Mouse (Mus musculus): ENCODE data around the gene Pdx1. TPM values are rescaled to one million over a fixed set of nuclear protein-coding genes. Genes with fewer than 3 reads are reported as not detected.

The Pdx1 gene
- polyA plus RNA-seq, 1 experiment from 2014 or later = not detected

DNA sequence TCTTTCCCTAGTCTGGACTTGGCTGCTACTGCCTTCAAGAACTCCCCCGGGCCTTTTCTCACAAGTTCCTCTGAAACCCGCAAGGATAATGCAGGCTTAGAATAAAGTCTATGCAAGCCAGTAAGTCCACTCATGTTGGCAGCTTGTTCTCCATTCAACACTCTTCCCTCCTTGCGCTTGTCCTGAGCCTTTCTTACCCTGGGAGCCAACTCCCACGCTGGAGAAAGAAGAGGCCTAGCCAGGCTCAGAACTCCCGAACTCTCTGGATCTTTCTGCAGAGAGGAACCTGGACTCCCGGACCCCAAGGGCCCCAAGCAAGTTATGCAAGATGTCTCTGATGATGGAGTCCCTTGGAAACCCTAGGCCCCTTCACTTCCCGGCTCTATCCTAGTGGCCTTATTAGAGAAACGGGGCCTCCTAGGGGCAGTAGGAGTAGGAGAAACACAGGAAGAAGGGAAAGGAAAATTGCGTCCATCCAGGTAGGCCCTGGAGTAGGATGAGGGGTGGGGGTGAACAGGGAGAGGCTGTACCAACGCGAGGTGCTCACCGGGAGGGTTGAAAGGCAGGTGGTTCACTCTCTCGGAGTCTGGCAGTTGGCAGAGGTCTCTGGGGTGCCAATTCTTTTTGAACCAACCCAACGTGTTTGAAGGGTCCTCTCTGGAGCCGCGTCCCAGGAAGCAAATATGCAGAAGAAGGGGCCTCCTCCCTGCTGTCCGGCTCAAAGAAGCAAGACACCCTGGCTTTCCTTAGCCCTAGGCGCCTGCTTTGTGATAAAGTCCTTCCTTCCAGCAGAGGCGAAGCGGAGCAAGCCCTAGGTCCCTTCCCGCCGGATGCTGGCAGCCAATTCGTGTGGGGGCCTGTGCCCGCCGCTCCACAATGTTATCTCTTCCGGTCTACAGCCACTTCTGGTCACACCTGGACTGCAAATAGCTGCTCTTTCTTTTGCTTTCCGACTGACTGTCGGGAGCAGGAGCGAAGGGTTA lies 1.2 kb downstream of the Pdx1 start:
- WGBS = 3% methylated on average over 29 of the region's 29 CpGs
- Histone ChIP-seq H3K4me1 (peaks cover 10% of the 10 kb centered on the region), H3K9me3 (no peaks in the 10 kb centered on the region), H3K4me3 (no peak overlapping the region), H3K36me3 (no peaks in the 10 kb centered on the region), H3K27me3 (peaks cover 93% of the 10 kb centered on the region), H3K4me2 (no peak overlapping the region), H3K27ac (no peak overlapping the region), H3K9ac (no peak overlapping the region)
- ATAC-seq (ENCODE audit: insufficient number of reproducible peaks, low FRiP score, low TSS enrichment, low read depth) = no peak

DNA sequence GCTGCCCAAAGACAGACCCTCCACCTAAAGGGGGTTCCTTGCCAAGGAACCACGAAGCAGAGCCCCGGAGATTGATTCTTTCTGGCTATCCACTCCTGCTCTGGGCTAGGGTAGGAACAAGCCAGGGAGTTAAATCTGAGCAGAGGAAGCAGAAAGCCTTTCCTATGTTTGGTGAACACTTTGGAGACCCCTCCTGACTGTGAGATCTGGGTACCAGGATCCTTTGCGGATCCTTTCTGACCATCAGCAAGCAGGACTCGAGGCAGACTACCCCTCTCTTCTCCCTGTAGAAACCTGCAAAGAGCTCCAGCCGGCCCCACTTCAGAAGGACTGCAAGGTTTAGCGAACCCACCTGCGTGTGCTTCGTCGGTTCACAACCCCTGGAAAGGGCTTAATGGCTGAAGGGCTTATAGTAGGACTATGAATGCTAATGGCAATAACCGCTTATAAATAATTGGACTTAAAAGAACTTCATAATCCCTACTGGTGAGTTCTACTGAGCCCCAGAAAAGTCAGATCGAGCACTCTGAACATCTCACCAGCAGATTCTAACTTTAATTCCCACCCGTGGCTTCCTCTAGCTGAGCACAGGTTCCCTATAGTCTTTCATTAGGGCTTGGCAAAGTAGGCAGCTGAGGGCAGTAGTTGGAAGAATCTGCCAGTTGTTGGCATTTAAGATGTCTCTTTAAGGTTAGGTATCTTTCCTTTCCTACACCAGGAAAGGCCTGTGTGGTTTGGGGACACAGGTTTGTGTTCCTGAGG lies 2.5 kb downstream of the Pdx1 start:
- 11% methylated on average over 12 of the region's 12 CpGs for WGBS
- peaks cover 10% of the 10 kb centered on the region for H3K4me1 ChIP-seq
- no peaks in the 10 kb centered on the region for H3K9me3 ChIP-seq
- no peak overlapping the region for H3K9ac ChIP-seq
- no peak for ATAC-seq (ENCODE audit: insufficient number of reproducible peaks, low FRiP score, low TSS enrichment, low read depth)
- H3K36me3 ChIP-seq = no peaks in the 10 kb centered on the region
- H3K4me2 ChIP-seq = no peak overlapping the region
- no peak overlapping the region for H3K27ac ChIP-seq
- H3K4me3 ChIP-seq = no peak overlapping the region
- peaks cover 93% of the 10 kb centered on the region for H3K27me3 ChIP-seq

DNA sequence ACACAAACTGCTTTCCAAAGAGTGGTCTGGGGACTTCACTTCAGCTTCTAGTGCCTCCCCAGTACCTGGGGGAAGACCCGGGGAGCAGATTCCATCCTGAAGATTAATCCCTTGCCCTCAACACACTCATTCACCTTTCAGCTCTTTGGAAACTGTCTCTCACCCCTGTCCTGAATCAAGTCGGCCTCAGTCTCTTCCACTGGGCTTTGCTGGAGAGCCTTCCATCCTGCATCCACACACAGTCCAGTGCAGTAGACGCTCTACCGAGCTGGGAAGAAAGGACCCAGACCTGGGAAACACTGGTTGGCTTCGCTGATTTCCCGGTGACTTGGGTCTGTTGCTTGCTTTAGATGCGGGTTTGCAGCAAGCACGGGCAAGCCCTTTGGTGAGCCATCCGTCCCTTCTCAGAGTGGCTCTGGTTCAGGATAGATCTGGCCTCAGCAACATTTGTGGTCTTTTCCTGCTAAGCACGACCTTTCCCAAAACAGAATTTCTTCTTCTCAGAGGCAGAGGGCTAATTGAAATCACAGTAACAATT lies 3.1 kb downstream of the Pdx1 start:
- H3K4me2 ChIP-seq = no peak overlapping the region
- H3K27ac ChIP-seq = no peak overlapping the region
- WGBS = 3% methylated on average over 10 of the region's 10 CpGs
- H3K4me3 ChIP-seq = no peak overlapping the region
- peaks cover 93% of the 10 kb centered on the region for H3K27me3 ChIP-seq
- no peak for ATAC-seq (ENCODE audit: insufficient number of reproducible peaks, low FRiP score, low TSS enrichment, low read depth)
- H3K9ac ChIP-seq = no peak overlapping the region
- no peaks in the 10 kb centered on the region for H3K9me3 ChIP-seq
- peaks cover 14% of the 10 kb centered on the region for H3K4me1 ChIP-seq
- H3K36me3 ChIP-seq = no peaks in the 10 kb centered on the region

DNA sequence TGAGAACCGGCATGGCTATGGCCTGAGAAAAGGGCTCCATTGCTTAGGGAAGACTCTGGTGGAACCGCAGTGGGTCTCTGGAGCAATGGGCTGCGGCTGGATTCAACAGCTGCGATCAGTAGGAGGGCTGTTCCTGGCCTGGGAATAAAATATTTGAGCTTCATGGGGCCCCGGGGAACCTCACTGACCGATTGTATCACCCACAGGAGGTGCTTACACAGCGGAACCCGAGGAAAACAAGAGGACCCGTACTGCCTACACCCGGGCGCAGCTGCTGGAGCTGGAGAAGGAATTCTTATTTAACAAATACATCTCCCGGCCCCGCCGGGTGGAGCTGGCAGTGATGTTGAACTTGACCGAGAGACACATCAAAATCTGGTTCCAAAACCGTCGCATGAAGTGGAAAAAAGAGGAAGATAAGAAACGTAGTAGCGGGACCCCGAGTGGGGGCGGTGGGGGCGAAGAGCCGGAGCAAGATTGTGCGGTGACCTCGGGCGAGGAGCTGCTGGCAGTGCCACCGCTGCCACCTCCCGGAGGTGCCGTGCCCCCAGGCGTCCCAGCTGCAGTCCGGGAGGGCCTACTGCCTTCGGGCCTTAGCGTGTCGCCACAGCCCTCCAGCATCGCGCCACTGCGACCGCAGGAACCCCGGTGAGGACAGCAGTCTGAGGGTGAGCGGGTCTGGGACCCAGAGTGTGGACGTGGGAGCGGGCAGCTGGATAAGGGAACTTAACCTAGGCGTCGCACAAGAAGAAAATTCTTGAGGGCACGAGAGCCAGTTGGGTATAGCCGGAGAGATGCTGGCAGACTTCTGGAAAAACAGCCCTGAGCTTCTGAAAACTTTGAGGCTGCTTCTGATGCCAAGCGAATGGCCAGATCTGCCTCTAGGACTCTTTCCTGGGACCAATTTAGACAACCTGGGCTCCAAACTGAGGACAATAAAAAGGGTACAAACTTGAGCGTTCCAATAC lies 4.7 kb downstream of the Pdx1 start:
- Histone ChIP-seq H3K36me3 (no peaks in the 10 kb centered on the region), H3K4me1 (peaks cover 14% of the 10 kb centered on the region), H3K27me3 (peaks cover 91% of the 10 kb centered on the region), H3K4me3 (no peak overlapping the region), H3K27ac (no peak overlapping the region), H3K9ac (no peak overlapping the region), H3K9me3 (no peaks in the 10 kb centered on the region), H3K4me2 (no peak overlapping the region)
- no peak for ATAC-seq (ENCODE audit: insufficient number of reproducible peaks, low FRiP score, low TSS enrichment, low read depth)
- under 1% methylated on average over 48 of the region's 48 CpGs for WGBS

DNA sequence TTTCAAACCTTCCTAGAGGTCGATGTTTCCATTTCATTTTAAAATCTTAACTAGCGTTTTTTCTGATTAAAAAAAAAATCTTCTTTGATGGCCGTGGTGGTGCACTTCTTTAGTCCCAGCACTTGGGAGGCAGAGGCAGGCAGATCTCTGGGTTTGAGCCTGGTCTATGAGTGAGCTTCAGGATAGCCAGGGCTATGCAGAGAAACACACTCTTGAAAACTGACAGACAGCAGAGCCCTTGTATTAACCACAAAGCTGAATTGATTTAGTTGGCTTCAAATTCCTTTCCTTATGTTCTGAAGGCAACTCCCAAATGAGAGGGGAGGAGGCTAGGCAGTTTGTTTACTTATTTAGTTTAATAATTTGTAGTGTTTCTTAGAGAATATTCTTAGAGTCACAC lies 6.0 kb downstream of the Pdx1 start:
- no peak overlapping the region for H3K4me2 ChIP-seq
- H3K4me1 ChIP-seq = peaks cover 7% of the 10 kb centered on the region; the same call in 1 of the 2 replicates
- no peaks in the 10 kb centered on the region for H3K36me3 ChIP-seq
- no peak overlapping the region for H3K9ac ChIP-seq
- H3K4me3 ChIP-seq = no peak overlapping the region
- H3K9me3 ChIP-seq = no peaks in the 10 kb centered on the region
- peaks cover 91% of the 10 kb centered on the region for H3K27me3 ChIP-seq
- WGBS = 18% methylated on average over 3 of the region's 3 CpGs
- ATAC-seq (ENCODE audit: insufficient number of reproducible peaks, low FRiP score, low TSS enrichment, low read depth) = no peak
- H3K27ac ChIP-seq = no peak overlapping the region

DNA sequence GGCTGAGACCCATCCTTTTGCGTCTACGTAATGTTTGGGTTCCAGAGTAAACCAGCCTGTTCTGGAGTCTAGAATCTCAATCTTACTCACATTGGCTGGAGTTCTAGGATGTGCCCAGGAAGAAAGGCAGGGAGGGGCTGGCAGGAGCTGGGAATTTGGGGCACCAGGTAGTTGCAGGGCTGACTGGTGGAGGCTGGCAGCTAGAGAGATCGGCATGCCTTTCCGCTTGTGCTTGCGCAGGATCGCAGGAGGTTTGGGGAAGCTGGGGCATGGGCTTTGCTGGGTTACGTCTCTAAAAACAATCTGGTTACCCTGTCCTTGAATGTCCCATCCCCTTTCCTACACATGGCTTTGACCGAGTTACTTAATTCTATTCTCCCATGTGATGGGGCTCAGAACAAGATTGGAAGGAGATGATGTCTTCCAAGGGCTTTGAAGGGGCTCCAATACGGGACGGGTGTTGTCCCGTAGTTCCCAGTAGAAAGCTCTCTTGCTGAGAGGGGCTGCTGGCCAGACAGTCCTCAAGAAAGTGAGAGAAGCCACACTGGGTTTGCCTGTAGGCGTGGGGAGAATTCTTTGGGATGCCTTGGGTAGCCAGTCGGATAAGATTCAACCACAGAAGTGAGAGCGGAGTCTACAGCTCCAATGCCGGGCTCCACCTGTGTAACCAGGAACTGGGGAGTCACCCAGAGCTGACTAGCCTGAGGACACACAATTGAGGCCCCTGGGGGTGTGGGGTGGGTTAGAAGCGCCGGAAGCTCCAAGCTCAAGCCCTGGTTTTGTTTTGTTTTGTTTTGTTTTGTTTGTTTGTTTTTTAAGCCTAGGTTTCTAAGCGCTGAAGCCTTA lies 7.2 kb downstream of the Pdx1 start:
- Histone ChIP-seq H3K4me2 (no peak overlapping the region), H3K36me3 (no peaks in the 10 kb centered on the region), H3K27ac (no peak overlapping the region), H3K9ac (no peak overlapping the region), H3K27me3 (peaks cover 91% of the 10 kb centered on the region), H3K4me1 (peaks cover 7% of the 10 kb centered on the region; the same call in 1 of the 2 replicates), H3K9me3 (no peaks in the 10 kb centered on the region), H3K4me3 (no peak overlapping the region)
- no peak for ATAC-seq (ENCODE audit: insufficient number of reproducible peaks, low FRiP score, low TSS enrichment, low read depth)
- 2% methylated on average over 18 of the region's 18 CpGs for WGBS

DNA sequence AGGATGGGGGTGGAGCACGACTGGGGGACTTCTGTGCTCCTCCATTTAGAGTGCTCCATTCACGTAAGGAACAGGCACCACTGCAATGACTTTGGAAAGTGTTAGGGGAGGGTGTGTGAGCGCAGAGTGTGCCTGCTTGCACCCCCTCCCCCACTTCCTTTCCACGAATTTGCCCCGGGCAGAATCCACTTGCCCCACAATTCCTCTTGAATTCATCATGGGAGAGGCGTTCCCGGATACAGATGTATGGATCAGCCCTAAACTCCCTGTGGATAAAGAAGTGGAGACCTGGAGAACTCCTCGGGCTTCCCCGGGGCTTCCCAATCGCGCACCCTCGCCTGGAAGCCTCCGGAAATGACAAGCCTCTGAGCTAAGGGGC lies 7.8 kb downstream of the Pdx1 start:
- no peaks in the 10 kb centered on the region for H3K9me3 ChIP-seq
- peaks cover 87% of the 10 kb centered on the region for H3K27me3 ChIP-seq
- no peak overlapping the region for H3K9ac ChIP-seq
- H3K4me1 ChIP-seq = peaks cover 7% of the 10 kb centered on the region; the same call in 1 of the 2 replicates
- WGBS = under 1% methylated on average over 13 of the region's 13 CpGs
- no peak overlapping the region for H3K27ac ChIP-seq
- H3K4me2 ChIP-seq = no peak overlapping the region
- no peak overlapping the region for H3K4me3 ChIP-seq
- no peaks in the 10 kb centered on the region for H3K36me3 ChIP-seq
- no peak for ATAC-seq (ENCODE audit: insufficient number of reproducible peaks, low FRiP score, low TSS enrichment, low read depth)

DNA sequence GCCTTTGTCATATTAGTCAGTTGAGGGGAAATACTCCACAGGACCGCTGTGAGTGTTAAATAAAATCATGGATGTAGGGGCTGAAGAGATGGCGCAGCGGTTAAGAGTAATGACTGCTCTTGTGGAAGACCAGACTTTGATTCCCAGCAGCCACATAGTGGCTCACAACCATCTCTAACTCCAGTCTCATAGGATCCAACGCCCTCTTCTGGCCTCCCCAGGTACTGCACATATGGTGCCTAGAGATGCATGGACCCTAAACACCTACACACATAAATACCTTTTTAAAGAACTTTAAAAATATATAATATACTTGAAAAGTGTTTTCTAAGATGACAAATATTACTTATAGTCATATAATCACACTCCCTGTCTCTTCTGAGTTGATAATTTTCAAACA lies 14.6 kb downstream of the Pdx1 start:
- no peak overlapping the region for H3K4me2 ChIP-seq
- no peaks in the 10 kb centered on the region for H3K4me1 ChIP-seq
- no peak for ATAC-seq (ENCODE audit: insufficient number of reproducible peaks, low FRiP score, low TSS enrichment, low read depth)
- WGBS = 75% methylated on average over 4 of the region's 4 CpGs
- peaks cover 38% of the 10 kb centered on the region for H3K27me3 ChIP-seq
- H3K9ac ChIP-seq = no peak overlapping the region
- no peaks in the 10 kb centered on the region for H3K9me3 ChIP-seq
- no peak overlapping the region for H3K27ac ChIP-seq
- no peak overlapping the region for H3K4me3 ChIP-seq
- H3K36me3 ChIP-seq = no peaks in the 10 kb centered on the region

DNA sequence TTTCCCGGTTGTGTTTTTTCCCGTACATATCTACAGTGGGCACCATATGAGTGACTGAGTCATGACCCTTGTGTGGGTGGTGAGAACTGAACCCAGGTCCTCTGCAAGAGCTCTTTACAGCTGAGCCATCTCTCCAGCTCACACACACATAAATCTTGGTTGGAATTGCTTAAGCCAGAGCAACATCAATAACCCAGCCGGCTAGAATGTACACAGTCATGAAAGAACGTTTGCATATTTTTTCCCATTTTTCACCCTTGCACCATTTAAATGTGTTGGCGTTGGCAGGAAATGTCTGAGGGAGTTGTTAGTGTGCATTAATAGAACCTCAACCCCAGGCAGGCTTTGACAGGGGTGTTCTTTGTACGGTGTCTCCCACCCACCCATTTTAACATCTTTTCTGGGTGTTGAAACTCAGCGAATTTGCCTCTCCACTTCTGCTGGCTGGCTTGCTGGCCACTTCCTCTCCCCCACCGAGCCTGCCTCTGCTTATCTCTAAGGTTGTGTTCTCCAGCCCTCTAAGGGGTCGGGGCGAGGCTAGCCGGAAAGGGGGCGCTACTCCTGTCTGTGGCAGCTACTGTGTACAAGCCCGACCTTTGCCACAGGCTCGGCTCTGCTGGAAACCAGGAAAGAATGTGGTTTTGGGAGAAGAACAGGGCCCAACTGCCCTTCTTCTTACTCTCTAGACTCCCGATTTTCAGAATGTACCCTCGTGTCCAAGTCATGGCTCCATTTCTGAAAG lies 22.2 kb downstream of the Pdx1 start:
- H3K36me3 ChIP-seq = no peaks in the 10 kb centered on the region
- no peak overlapping the region for H3K4me3 ChIP-seq
- no peaks in the 10 kb centered on the region for H3K9me3 ChIP-seq
- H3K4me1 ChIP-seq = peaks cover 7% of the 10 kb centered on the region
- no peak overlapping the region for H3K4me2 ChIP-seq
- no peak for ATAC-seq (ENCODE audit: insufficient number of reproducible peaks, low FRiP score, low TSS enrichment, low read depth)
- no peak overlapping the region for H3K27ac ChIP-seq
- no peak overlapping the region for H3K9ac ChIP-seq
- 33% methylated on average over 16 of the region's 16 CpGs for WGBS
- peaks cover 47% of the 10 kb centered on the region for H3K27me3 ChIP-seq

DNA sequence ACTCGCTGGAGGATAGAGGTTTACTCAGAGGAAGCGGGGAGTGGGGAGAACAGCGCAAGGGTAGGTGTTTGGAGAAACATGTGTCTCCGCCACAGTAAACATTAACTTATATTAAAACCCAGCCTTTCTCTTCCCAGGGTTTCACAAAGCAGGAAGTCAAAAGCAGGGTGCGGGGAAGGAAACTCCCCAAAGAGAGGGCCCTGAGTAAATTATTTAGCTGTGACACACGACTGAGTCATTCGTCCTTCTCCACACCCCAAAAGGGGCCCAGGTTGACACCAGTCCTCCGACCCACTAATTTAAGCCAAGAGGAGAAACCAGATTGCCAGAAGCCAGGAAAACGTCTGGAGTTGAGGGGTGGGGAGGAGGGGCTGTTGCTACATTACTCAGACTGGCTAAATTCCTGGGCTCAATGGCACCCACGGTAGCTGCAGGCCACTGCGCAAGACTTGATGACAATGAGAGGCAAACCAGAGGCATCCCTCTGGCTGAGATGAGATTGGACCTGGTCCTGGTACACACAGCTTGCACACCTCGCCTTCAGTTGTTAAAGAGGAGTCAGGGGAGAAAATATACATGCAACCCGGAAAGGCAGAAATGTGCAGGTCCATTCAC lies 22.9 kb downstream of the Pdx1 start:
- Histone ChIP-seq H3K27me3 (peaks cover 53% of the 10 kb centered on the region), H3K4me1 (peaks cover 7% of the 10 kb centered on the region), H3K27ac (no peak overlapping the region), H3K9me3 (no peaks in the 10 kb centered on the region), H3K9ac (no peak overlapping the region), H3K4me3 (no peak overlapping the region), H3K36me3 (no peaks in the 10 kb centered on the region), H3K4me2 (no peak overlapping the region)
- 34% methylated on average over 13 of the region's 13 CpGs for WGBS
- no peak for ATAC-seq (ENCODE audit: insufficient number of reproducible peaks, low FRiP score, low TSS enrichment, low read depth)
